Mouse (Mus musculus) embryonic facial prominence, embryonic 15.5 days (tissue): ENCODE measurements around the gene Lnx1. TPM values are rescaled to one million over a fixed set of nuclear protein-coding genes. Genes with fewer than 3 reads are reported as not detected.

ENCODE experiments used
- ATAC-seq: fragments of 200-750 bp; cut with Nextera tagmentation; 2 replicates; pipeline ENCODE4 v1.8.0; 2017; ENCODE audit warnings: low read depth, moderate TSS enrichment; ENCODE audit not compliant: insufficient number of reproducible peaks, low FRiP score, low TSS enrichment
- H3K27ac ChIP-seq: fragments of 300-500 bp; sonication (generic); replicated peaks from 2 replicates; pipeline ENCODE4 v1.5.1; 2015; ENCODE audit warnings: mild to moderate bottlenecking, inconsistent platforms
- H3K27me3 ChIP-seq: fragments of 300-500 bp; sonication (generic); 2 replicates; pipeline ENCODE4 v1.6.1; 2015; ENCODE audit warnings: inconsistent platforms
- H3K36me3 ChIP-seq: fragments of 300-500 bp; sonication (generic); 2 replicates; pipeline ENCODE4 v1.6.1; 2015; ENCODE audit warnings: mild to moderate bottlenecking, inconsistent platforms
- H3K4me1 ChIP-seq: fragments of 300-500 bp; sonication (generic); 2 replicates; pipeline ENCODE4 v1.6.1; 2015; ENCODE audit warnings: inconsistent platforms
- H3K4me2 ChIP-seq: fragments of 300-500 bp; sonication (generic); replicated peaks from 2 replicates; pipeline ENCODE4 v1.6.1; 2015; ENCODE audit warnings: mild to moderate bottlenecking, inconsistent platforms
- H3K4me3 ChIP-seq: fragments of 300-500 bp; sonication (generic); replicated peaks from 2 replicates; pipeline ENCODE4 v1.5.1; 2015; ENCODE audit warnings: mild to moderate bottlenecking, inconsistent platforms
- H3K9ac ChIP-seq: fragments of 300-500 bp; sonication (generic); 2 replicates; pipeline ENCODE4 v1.6.1; 2015; ENCODE audit warnings: inconsistent platforms
- H3K9me3 ChIP-seq: fragments of 300-500 bp; sonication (generic); replicated peaks from 2 replicates; pipeline ENCODE4 v1.6.1; 2016; ENCODE audit warnings: inconsistent platforms
- WGBS: fragments of 180-500 bp; shearing (Covaris S2); methylation state at CpG from one replicate; pipeline ENCODE4 v1.1.7; 2015; 5-methylcytosine and 5-hydroxymethylcytosine counted together
- polyA plus RNA-seq: library from polyadenylated mRNA; unstranded; fragments of >200 nt; fragmentation: Nextera tagmentation; extraction: Ambion mirVana; gene quantifications from 2 replicates; pipeline ENCODE4 v1.2.1, GENCODE M21; 2015

Gene Lnx1
- polyA plus RNA-seq, 1 experiment from 2014 or later: 4.4 TPM

GRCm38 (mm10) chr5:74699673-74700072 is 3.0 kb downstream of the Lnx1 start:
- H3K4me1 ChIP-seq: peaks cover 20% of the 10 kb centered on the region
- no peak overlapping the region for H3K27ac ChIP-seq
- 78% methylated on average over 1 of the region's 1 CpGs for WGBS
- H3K27me3 ChIP-seq: no peaks in the 10 kb centered on the region
- H3K36me3 ChIP-seq: no peaks in the 10 kb centered on the region
- H3K9me3 ChIP-seq: no peaks in the 10 kb centered on the region
- ATAC-seq: no peak
- H3K9ac ChIP-seq: no peak overlapping the region
- no peak overlapping the region for H3K4me3 ChIP-seq
- H3K4me2 ChIP-seq: no peak overlapping the region

- H3K36me3 ChIP-seq: no peaks in the 10 kb centered on the region
- no peak overlapping the region for H3K4me2 ChIP-seq
- H3K27me3 ChIP-seq: no peaks in the 10 kb centered on the region
- H3K9me3 ChIP-seq: no peaks in the 10 kb centered on the region
- no peak overlapping the region for H3K4me3 ChIP-seq
- 80% methylated on average over 9 of the region's 9 CpGs for WGBS
- no peak overlapping the region for H3K27ac ChIP-seq
- no peak overlapping the region for H3K9ac ChIP-seq
- ATAC-seq: no peak
- peaks cover 11% of the 10 kb centered on the region; the same call in 1 of the 2 replicates for H3K4me1 ChIP-seq
These were observed 5.2 kb downstream of the Lnx1 start for GRCm38 (mm10) chr5:74697534-74697933.

- WGBS: 34% methylated on average over 7 of the region's 7 CpGs
- no peaks in the 10 kb centered on the region for H3K27me3 ChIP-seq
- H3K9ac ChIP-seq: no peak overlapping the region
- no peak; the same call in 1 of the 2 replicates for ATAC-seq
- no peak overlapping the region for H3K4me3 ChIP-seq
- H3K36me3 ChIP-seq: no peaks in the 10 kb centered on the region
- H3K4me1 ChIP-seq: peaks cover 7% of the 10 kb centered on the region; the same call in 1 of the 2 replicates
- H3K4me2 ChIP-seq: no peak overlapping the region
- H3K9me3 ChIP-seq: no peaks in the 10 kb centered on the region
- no peak overlapping the region for H3K27ac ChIP-seq
These were observed 8.3 kb downstream of the Lnx1 start for GRCm38 (mm10) chr5:74694390-74694801.

- Histone ChIP-seq H3K9ac (no peak overlapping the region), H3K4me3 (no peak overlapping the region), H3K36me3 (no peaks in the 10 kb centered on the region), H3K27ac (no peak overlapping the region), H3K9me3 (no peaks in the 10 kb centered on the region), H3K4me2 (no peak overlapping the region), H3K4me1 (peaks cover 7% of the 10 kb centered on the region; the same call in 1 of the 2 replicates), H3K27me3 (no peaks in the 10 kb centered on the region)
- 54% methylated on average over 2 of the region's 2 CpGs for WGBS
- ATAC-seq: no peak
These were observed 8.9 kb downstream of the Lnx1 start for GRCm38 (mm10) chr5:74693836-74694235.

GRCm38 (mm10) chr5:74692411-74693090 is 10.2 kb downstream of the Lnx1 start:
- Histone ChIP-seq H3K4me2 (no peak overlapping the region), H3K9me3 (no peaks in the 10 kb centered on the region), H3K27me3 (no peaks in the 10 kb centered on the region), H3K4me1 (peaks cover 7% of the 10 kb centered on the region; the same call in 1 of the 2 replicates), H3K27ac (no peak overlapping the region), H3K36me3 (no peaks in the 10 kb centered on the region), H3K9ac (no peak overlapping the region), H3K4me3 (no peak overlapping the region)
- 82% methylated on average over 6 of the region's 6 CpGs for WGBS
- ATAC-seq: no peak

GRCm38 (mm10) chr5:74688822-74689221 is 13.9 kb downstream of the Lnx1 start:
- ATAC-seq: no peak
- no peaks in the 10 kb centered on the region for H3K4me1 ChIP-seq
- H3K36me3 ChIP-seq: no peaks in the 10 kb centered on the region
- no peak overlapping the region for H3K4me2 ChIP-seq
- no peaks in the 10 kb centered on the region for H3K9me3 ChIP-seq
- H3K27me3 ChIP-seq: no peaks in the 10 kb centered on the region
- H3K9ac ChIP-seq: no peak overlapping the region
- 58% methylated on average over 2 of the region's 2 CpGs for WGBS
- H3K27ac ChIP-seq: no peak overlapping the region
- H3K4me3 ChIP-seq: no peak overlapping the region

GRCm38 (mm10) chr5:74684944-74685343 is 17.8 kb downstream of the Lnx1 start:
- Histone ChIP-seq H3K4me3 (no peak overlapping the region), H3K27me3 (no peaks in the 10 kb centered on the region), H3K9me3 (no peaks in the 10 kb centered on the region), H3K36me3 (no peaks in the 10 kb centered on the region), H3K9ac (no peak overlapping the region), H3K4me1 (no peaks in the 10 kb centered on the region), H3K4me2 (no peak overlapping the region), H3K27ac (no peak overlapping the region)
- WGBS: 54% methylated on average over 5 of the region's 5 CpGs
- no peak for ATAC-seq

- no peaks in the 10 kb centered on the region for H3K27me3 ChIP-seq
- no peak overlapping the region for H3K9ac ChIP-seq
- H3K4me2 ChIP-seq: no peak overlapping the region
- no peak overlapping the region for H3K27ac ChIP-seq
- H3K4me1 ChIP-seq: no peaks in the 10 kb centered on the region
- 75% methylated on average over 2 of the region's 2 CpGs for WGBS
- no peak overlapping the region for H3K4me3 ChIP-seq
- ATAC-seq: no peak
- no peaks in the 10 kb centered on the region for H3K36me3 ChIP-seq
- H3K9me3 ChIP-seq: no peaks in the 10 kb centered on the region
These were observed 18.9 kb downstream of the Lnx1 start for GRCm38 (mm10) chr5:74683832-74684231.

GRCm38 (mm10) chr5:74682735-74683134 is 20.0 kb downstream of the Lnx1 start:
- WGBS: 94% methylated on average over 1 of the region's 1 CpGs
- no peak for ATAC-seq

GRCm38 (mm10) chr5:74679631-74680030 is 23.1 kb downstream of the Lnx1 start:
- Histone ChIP-seq H3K9me3 (no peaks in the 10 kb centered on the region), H3K27ac (no peak overlapping the region), H3K4me1 (peaks cover 10% of the 10 kb centered on the region), H3K9ac (no peak overlapping the region), H3K27me3 (no peaks in the 10 kb centered on the region), H3K4me2 (no peak overlapping the region), H3K36me3 (no peaks in the 10 kb centered on the region), H3K4me3 (no peak overlapping the region)
- ATAC-seq: no peak
- 81% methylated on average over 7 of the region's 7 CpGs for WGBS

More at GRCm38 (mm10) chr5:74682735-74683134, 20.0 kb downstream of the Lnx1 start:
- Histone ChIP-seq H3K9me3 (no peaks in the 10 kb centered on the region), H3K27me3 (no peaks in the 10 kb centered on the region), H3K4me1 (peaks cover 5% of the 10 kb centered on the region), H3K4me2 (no peak overlapping the region), H3K36me3 (no peaks in the 10 kb centered on the region), H3K4me3 (no peak overlapping the region), H3K9ac (no peak overlapping the region), H3K27ac (no peak overlapping the region)

GRCm38 (mm10) chr5:74678693-74679092 is 24.0 kb downstream of the Lnx1 start:
- H3K9me3 ChIP-seq: no peaks in the 10 kb centered on the region
- H3K9ac ChIP-seq: no peak overlapping the region
- 90% methylated on average over 5 of the region's 5 CpGs for WGBS
- no peak overlapping the region for H3K4me3 ChIP-seq
- peaks cover 10% of the 10 kb centered on the region for H3K4me1 ChIP-seq
- H3K4me2 ChIP-seq: no peak overlapping the region
- no peak for ATAC-seq
- no peaks in the 10 kb centered on the region for H3K27me3 ChIP-seq
- H3K36me3 ChIP-seq: no peaks in the 10 kb centered on the region
- no peak overlapping the region for H3K27ac ChIP-seq
